Mouse (Mus musculus) gastrocnemius, adult 18-20 months (tissue): ENCODE measurements at regions not wholly inside any gene's neighbourhood (a gene's known extent, or its start where the extent isn't known, plus 50 kb on each side); places are given as distances from the start of the nearest gene placed in this dataset.
A peak's percentile ranks its signal among the peaks of the same experiment; 100 is the strongest.

Source experiments
- DNase-seq: peaks from one replicate; pipeline ENCODE4 v3.0.0; 2021; ENCODE audit warnings: low spot score

- DNase-seq, result no peak
These were observed 314.1 kb upstream of the Fam19a5 start for GRCm38 (mm10) chr15:87229951-87230350.

- no peak for DNase-seq
These were observed 308.0 kb upstream of the Fam19a5 start for GRCm38 (mm10) chr15:87236096-87236495.

DNA sequence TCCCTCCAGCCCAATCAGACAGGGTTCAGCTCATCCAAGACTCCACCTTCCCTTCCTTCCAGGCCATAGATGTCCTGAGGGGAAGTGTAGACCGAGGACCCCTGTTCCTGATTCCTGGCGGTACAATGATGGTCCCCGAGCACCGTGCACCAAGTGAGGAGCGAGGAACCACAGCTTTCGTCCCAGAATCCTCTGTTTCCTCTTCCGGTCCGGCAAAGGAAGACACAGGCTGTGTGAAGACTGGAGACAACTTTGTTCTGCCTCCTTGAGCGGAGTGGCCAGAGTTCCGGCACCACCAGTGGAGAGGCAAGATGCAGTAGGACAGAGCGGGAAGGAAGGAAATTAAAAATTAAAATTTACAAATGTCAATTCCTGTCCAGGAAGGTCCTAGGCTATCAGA lies 305.0 kb upstream of the Fam19a5 start:
- no peak for DNase-seq

- peak; percentile 3 for DNase-seq
These were observed 282.6 kb upstream of the Fam19a5 start for GRCm38 (mm10) chr15:87261497-87261896.

- no peak for DNase-seq
These were observed 279.2 kb upstream of the Fam19a5 start for GRCm38 (mm10) chr15:87264906-87265305.

- no peak for DNase-seq
These were observed 253.0 kb upstream of the Fam19a5 start for GRCm38 (mm10) chr15:87290987-87291529.

DNA sequence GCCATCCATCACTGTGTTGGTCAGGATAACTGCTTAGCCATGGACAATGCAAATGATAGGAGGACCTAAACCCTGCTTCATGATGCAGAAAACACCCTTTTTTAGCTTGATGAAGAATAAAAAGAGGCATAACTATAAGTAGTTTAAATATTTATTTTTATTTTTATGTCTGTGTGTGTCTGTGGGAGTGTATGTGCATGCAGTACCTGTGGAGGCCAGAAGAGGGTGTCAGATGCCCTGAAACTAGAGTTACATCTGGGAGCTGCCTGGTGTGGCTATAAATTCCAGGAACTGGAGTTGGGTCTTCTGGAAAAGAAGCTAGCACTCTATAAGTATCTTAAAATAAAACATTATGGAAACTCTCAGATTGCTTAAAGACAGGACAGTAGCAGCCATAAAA lies 224.2 kb upstream of the Fam19a5 start:
- no peak for DNase-seq

- no peak for DNase-seq
These were observed 222.8 kb upstream of the Fam19a5 start for GRCm38 (mm10) chr15:87321067-87321985.

DNA sequence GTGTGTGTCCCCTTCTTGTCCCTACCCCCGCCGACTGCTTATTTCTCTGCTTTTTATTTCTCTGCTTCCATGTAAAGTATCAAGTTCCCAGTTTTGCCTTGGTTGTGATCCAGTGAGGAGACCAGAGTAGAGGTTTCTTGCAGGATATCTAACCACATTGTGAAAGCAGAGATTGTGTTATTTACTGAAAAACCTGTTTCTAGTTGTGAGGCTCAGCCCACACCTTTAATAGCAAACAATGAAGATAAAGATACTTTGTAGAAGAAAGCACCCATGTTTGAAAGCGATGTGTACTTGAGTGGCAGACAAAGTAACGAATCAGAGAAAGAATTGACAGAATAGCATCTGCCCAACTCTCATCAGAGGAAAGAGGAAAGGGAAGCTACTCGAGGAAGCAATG lies 218.7 kb upstream of the Fam19a5 start:
- no peak for DNase-seq

GRCm38 (mm10) chr15:87326281-87326680 lies 217.8 kb upstream of the Fam19a5 start:
- DNase-seq, result no peak

DNA sequence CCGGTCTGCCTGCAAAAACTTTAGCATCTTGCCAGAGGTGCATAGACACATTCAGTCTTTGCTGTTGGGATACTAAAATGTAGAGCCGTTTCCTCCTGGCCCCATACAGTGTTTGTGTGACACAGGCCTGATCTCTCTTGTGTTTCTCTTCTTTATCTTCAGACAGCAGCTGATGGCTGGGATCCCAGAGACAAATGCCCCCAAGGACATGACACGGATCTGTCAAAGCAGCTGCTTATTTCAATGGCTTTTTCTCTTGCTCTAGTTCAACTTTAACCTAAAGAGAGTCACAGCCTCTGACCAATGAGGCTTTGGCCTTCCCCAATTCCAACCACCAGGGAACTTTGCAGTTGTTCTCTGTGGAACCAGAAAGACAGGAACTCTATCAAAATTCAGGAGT lies 211.7 kb upstream of the Fam19a5 start:
- no peak for DNase-seq

DNA sequence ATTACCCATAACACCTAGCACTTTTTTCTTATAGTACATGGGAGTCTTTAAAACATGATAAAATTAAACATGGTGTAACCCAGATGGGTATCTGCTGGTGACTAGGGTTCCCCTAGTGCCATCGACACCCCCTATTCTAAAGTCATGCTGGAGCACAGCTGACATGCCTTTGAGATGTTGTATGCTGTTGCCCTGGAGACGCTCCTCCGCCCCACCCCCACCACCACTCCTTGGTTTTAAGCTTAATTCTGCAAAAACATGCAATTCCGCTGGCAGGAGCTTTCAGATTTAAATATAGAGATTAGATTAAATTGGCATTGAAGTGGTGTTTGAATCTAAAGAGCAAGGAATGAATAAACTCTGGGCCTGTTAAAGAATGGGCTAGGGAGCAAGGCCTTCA lies 210.6 kb upstream of the Fam19a5 start:
- DNase-seq, result no peak

DNA sequence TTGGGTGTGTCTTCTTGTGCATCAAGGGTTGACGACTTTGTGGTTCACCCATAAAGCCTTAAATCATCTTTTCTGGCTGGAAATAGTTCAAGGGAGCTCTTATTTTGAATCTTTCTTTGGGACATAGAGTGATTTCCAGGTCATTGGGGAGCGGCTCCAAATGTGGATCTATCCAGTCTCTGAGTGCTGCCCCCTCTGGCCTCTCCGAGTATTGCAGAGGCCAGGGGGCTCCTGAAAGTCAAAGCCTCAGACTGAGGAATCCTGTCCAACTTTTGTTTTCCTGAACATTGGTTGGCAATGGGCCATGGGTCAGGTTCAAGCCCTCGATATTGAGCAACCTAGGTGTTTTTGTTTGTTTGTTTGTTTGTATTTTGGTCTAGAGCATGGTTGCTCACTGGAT lies 209.7 kb upstream of the Fam19a5 start:
- no peak for DNase-seq

DNA sequence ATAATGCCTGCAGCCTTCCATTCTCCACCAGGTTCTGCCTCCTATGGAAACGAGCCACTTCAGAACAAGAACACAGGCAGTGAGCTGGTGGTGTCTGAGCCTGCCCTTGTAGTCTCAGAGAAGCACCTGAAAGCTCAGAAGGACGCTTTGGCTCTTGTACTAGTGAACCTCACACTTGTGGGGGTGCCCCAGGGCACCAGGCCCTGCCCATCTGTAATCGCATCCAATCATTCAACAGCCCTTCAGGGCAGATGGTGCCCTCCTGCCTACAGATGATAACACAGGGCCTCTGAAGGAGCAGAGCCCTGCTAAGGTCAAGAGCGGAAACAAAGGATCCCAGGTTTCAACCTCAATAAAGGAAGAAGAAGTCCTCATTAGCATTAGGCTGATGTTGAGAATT lies 208.8 kb upstream of the Fam19a5 start:
- DNase-seq, result no peak

DNA sequence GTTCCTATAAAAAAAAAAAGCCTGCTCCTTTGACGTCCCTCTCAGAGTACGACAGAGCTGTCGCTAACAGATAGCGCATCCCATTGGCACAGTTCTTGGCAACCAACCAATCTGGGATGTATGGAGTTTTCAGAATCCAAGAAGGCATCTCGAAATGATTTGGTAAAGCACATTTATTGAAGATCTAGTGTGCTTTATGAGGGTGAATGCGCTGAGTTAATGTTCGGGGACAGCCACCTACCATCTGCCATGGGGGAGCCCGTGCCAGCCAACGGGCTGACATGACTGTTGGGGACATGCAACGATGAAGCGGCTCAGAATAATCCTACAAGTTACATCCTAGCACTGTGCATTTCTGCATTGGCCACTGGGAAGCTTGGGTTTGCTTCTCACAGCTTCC lies 208.4 kb upstream of the Fam19a5 start:
- DNase-seq, result no peak

DNA sequence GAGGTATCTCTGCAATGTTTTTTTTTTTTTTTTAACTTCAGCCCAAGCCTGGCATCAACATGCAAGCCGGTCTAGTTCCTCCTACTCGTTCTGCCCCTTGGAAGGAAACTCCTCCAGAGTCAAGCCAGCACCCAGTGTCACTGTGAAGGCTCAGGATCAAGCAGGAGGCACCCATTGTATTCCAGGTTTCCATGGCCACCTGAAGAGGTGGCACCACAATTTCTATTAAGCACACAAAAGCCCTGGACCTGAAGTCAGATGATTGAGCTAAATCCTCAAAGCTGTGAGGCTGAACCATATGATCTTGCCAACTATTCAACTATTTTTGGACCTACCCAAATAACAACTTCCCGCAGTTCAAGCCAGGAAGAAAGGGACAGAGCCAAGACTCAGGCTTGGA lies 204.2 kb upstream of the Fam19a5 start:
- DNase-seq, result no peak

- DNase-seq, result no peak
These were observed 201.4 kb upstream of the Fam19a5 start for GRCm38 (mm10) chr15:87342656-87343055.

DNA sequence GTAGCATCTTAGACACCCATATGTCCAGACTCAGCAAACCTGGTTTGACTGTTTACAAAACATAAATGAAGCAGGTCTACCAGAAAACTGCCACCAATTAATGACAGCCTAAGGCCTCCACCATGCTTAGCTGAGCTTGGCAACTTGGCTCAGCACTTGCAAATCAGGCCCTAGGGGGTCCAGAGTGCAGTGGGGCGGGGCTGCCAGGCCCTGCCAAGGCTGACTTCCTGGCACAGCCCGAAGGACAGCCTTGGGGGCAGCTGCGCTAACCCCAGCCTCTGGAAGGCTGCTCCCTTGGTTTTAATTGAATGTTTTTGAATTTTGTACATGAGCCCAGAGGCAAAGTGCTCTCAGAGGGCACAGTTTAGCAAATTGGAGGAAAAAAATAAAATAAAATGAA lies 198.3 kb upstream of the Fam19a5 start:
- DNase-seq, result no peak

GRCm38 (mm10) chr15:87349533-87350247 lies 194.4 kb upstream of the Fam19a5 start:
- no peak for DNase-seq

- no peak for DNase-seq
These were observed 191.3 kb upstream of the Fam19a5 start for GRCm38 (mm10) chr15:87352812-87353211.

GRCm38 (mm10) chr15:87353886-87354285 lies 190.2 kb upstream of the Fam19a5 start:
- DNase-seq, result no peak

DNA sequence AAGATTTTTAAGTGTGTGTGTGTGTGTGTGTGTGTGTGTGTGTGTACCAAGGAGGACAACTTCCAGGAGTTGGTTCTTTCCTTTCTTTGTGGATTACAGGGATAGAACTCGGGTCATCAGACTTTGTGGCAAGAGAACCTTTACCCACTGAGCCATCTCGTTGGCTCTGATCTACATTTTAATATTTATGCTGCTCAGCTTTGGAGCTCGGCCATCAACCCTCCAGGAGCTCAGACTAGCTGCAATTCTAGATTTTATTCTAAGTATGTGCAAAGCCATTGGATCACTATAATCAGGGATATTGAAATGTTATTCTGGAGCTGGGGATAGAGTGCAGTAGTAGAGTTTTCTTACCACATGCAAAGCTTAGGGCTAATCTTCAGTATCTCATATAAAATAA lies 183.6 kb upstream of the Fam19a5 start:
- DNase-seq, result no peak
